Mouse (Mus musculus): ENCODE data around the gene Mob1a. TPM values are rescaled to one million over a fixed set of nuclear protein-coding genes. Genes with fewer than 3 reads are reported as not detected.

The Mob1a gene
- total RNA-seq (2015) (83.8 and 90.1 TPM in 2 replicates), total RNA-seq (2017) (129 and 133 TPM in 2 replicates)

DNA sequence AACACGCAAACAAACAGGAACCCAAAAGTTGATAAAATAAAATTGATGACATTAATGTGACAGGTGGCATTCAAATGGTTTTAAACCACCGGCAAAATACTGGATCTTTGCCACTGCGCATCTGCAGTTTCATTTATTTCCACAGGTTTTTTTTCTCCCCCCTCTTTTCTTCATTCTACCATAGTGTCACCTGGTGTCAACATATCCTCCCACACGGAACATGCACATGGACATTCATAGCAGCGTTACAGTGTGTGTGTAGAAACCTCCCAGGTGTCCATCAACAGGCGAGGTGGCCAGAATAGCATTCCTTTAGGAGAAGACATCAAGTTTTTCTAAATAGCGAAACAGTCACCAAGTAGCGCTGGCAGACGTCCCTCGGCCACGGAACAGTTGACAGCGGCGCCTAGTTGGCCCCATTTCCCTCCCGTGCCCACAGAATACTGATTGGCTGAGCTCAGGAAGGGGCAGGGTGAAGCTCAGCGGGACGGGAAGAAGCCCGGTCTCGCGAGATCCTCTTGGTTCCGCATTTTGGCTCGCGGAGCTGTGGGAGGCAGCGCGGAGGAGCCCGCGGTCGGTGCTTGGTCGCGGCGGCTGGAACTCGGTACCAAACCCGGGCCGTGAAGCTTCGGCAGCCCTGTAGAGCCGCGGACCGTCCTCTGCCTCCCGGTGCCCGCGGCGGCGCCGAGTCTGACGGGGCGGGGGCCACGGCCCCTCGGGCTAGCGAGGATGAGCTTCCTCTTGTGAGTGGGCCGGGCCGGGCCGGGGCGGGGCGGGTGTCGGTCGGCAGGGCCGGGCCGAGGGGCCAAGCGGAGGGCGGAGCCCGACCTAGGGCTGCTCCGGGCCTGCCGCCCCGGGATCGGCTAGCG, at the start of gene Mob1a, which contains the start of gene Mthfd2:
Gene Mob1a (plus strand): TSS at position 492 of the 869 bp plus-strand sequence.
Gene Mthfd2 (minus strand): TSS at position 384 of the 869 bp plus-strand sequence.
- peak; percentile 94 for ATAC-seq (replicated peaks; ENCODE audit: poor library complexity)

DNA sequence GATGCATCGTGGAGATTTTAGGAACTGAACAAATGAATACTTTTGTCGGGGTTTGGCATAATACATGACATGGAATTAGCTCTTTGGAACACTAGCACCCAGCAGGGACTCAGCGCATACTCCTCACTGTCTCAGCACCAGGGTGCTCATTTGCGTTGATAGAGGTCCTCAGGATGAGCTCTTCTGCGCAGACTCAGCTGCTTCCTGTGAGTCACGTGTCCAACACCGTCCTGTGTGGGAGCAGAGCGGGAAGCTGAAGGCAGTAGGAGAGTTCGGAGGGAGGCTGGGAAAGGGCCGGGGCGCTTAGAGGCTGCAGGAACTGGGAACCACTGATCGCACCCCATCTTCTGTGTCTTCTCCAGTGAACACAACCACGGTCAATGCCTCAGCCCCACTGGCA, 48.7 kb upstream of the Mob1a start:
- ATAC-seq (replicated peaks; ENCODE audit: poor library complexity), result no peak

DNA sequence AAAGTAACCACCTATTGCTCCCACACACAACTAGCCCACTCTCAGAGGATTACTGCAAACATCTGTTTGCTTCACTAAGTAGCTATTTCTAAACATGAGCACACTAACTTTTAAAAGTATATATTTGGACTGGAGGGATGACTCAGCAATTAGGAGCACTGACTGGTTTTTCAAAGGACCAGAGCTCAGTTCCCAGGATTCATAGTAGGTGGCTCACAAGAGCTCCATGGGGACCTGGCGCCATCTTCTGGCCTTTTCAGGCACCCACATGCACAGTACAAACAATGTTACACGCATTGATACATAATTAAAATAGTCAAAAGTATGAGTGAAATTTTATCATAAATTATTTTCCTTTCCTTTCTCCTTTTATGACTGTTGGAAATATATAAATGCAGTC, 46.9 kb upstream of the Mob1a start:
- ATAC-seq (replicated peaks; ENCODE audit: poor library complexity), result peak; percentile 91

DNA sequence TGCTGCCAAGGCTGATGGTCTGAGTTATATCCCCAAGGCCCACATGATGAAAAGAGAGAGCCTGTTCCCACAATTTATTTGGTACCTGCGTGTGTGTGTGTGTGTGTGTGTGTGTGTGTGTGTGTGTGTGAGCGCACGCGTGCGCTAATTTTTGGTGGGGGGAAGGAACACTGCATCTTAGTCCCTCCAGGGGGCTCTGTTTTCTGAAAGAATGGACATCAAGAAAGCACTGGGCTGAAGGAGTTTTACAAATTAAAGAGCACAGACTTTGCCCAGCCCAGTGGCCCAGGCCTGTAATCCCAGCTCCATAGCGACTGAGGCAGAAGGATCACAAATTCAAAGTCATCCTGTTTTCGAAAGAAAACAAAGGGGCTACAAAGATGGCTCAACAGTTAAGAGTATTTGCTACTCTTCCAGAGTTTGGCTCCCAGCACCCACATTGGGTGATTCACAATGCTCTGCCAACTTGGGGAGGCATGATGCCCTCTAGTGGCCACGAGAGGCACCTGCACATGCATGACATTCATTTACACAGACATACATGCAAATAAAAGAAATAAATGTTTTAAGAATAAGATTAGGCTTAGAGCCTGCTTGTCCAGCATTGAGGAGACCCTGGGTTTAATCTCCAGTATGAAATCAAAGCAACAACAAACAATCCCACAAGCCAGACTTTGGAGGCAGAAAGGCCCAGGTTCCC, 45.4 kb upstream of the Mob1a start:
- peak; percentile 62 for ATAC-seq (replicated peaks; ENCODE audit: poor library complexity)

DNA sequence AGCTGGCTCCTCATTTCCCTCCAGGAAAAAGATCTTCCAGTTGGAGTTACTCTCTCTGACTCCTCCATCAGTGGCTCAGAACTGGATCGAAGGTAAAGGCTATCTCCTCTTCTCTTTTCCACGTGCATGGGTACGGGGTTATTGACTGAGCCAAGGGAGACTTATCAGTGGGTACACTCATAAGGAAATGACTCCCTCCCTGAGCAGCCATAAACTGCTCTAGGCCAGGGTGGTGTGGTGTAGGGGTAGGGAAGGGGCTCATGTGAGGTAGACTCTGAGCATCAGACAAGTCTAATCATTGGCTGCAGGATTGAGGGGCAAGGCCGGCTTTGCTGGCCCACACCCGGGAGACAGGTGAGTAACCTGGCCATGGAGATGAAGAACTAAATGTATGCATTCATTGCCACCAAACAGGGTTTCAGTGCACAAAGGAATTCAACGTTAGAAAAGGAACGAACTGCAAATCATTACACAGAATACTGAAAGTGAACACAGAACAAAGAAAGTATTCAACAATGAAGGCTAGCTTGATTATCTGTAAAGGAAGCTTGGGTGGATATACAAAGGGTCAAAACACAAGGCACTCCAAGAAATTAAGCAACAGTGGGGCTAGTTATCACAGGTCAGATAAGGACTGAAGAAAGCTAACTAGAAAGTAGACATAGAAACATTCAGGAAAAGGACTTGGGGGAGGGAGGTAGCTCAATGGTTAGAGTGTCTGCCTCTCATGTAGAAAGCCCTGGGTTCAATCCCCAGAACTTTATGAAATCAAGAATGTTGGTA, 25.2 kb upstream of the Mob1a start:
- no peak for ATAC-seq (replicated peaks; ENCODE audit: poor library complexity)

DNA sequence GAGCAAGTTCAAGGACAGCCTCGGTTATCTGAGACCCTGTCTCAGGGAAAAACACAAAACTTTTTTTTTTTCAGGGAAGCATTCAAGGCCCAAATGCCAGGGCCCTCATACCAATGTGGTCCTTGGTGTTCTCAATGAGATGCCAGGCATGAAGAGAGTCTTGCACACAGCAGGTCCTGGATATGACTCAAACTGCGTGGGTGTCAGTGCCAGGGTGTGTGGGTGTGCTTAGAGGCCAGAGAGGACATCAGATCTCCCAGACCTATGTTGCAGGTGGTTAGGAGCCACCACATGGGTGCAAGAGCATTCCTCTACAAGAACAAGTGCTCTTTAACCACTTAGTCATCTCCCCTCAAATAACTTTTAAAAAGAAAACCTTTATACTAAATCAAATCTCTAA, 24.5 kb upstream of the Mob1a start:
- ATAC-seq (replicated peaks; ENCODE audit: poor library complexity), result no peak

DNA sequence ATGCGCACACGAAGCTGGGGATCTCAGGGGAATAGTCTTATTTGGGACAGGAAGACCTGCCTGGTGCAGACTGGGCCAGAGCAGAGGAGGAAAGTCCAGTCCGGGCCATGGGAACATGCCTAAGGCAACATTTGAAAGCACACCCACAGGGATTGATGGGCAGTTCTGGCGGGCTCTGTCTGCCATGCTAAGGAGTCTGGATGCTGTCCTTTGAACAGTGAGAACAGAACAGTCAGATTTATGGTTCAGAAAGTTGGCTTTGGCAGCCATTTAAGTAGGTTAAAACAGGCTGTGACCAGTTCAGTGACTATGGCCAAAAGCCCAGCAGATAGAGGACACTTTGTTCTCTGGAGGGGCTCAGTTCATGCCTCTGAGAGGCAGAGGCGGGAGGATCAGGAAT, 23.6 kb upstream of the Mob1a start:
- no peak for ATAC-seq (replicated peaks; ENCODE audit: poor library complexity)

DNA sequence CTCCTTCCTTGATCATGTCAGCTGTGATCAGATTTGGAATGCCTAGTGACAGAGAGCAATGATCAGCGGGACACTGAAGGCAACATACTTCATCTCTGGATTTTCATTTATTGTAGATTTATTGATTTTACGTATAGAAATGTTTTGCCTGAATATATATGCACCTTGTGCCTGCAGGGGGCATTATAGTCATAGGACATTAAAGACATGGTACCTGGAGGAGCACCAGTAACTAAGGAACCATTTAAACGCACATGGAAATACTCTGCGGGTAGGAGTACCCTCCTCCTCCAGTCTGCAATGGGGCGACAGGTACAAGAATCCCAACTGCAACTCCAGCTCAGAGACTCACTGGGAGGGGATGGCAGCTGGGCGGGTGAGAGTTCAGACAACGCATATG, 16.8 kb upstream of the Mob1a start:
- 0 out of 2 replicates have a peak, but pooled peaks have one; percentile 48 for ATAC-seq (replicated peaks; ENCODE audit: poor library complexity)

DNA sequence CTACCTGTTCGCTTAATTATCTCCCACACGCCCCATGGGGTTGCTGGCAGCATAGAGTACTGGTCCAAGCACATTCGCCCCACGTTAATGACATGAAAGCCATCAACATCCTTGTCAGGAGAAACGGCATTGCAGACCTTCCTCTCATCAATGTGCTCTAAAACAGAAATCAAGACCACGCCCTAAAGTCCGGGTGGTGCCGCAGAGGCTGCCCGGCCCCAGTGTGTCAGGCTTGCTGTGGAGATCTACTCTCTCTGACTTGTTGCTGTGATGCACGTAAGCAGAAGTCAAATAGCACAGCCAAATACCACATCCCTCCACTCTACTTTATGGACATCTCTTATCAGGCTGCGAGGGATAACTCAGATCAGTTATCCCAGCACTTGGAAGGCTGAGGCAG, 14.6 kb upstream of the Mob1a start:
- ATAC-seq (replicated peaks; ENCODE audit: poor library complexity), result no peak

DNA sequence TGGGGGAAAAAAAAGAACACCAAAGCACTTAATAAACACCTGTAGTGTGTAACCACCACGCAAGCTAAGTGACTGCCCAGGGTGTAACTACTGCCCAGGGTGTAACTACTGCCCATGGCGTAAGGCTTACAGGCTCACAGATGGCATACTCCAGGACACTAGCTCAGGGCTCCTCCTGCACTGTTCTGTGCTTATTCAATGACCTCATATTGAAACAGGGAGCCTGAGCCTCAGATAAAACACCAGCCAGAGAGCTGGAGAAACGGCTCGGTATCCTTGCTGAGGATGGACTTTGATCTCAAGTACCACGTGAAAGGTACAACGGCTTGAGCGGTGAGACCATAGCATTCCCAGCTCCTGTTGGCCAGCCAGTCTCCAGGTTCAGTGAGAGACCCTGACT, 13.8 kb upstream of the Mob1a start:
- no peak for ATAC-seq (replicated peaks; ENCODE audit: poor library complexity)

DNA sequence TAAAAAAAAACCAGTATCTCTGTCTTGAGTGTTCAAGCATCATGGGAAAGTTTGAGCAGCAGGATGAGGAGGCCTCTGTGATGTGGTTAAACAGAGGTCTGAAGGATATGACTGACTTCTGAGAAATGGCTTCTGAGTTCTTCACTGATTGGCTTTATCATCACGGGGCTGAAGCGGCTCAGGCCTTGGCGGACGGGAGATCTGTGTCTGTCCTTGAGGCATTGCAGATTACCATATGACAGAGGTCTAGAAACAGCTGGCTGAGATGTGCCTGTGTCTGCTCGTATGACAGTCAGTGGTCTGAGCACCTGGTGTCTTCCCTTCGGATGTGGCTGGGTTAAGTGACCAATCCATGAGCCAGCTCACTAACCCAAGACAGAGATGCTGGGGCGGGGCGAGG, 13.3 kb upstream of the Mob1a start:
- no peak for ATAC-seq (replicated peaks; ENCODE audit: poor library complexity)

DNA sequence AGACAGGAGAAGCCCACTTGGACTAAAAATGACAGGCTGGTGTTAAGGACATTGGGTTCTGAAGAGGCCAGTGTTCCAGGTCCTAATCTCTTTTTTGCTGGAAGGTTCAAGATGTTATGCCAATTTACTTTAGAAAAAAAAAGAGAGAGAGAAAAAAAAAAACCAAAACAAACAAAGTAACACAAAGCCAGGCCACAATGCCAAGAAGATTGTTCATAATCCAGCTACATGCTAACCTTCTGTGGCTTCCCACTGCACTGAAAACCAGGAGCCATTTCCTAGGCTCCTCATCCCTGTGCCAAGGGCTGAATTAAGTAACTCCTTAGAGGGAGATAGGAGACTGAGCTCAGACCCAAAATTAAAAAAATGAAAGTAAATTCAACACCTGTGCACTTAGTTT, 10.5 kb upstream of the Mob1a start:
- ATAC-seq (replicated peaks; ENCODE audit: poor library complexity), result no peak

DNA sequence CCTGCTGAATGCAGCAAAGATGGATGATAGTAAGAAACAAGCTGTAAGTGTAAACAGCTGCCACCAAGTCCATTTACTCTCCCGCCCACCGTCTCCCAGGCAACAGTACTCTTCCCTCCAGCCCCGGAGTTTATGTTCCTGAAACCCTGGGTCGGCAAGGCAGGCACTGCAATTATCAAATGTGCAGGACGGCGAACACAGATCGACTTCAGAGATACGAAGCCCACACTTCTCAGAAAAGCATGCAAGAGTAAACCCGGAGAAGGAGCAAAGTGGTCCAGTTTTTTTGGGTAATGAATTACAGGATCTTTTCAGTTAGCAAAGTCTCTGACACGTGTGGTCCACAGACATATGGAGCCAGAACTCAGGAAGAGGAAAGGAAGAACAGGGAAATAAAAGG, 9.8 kb upstream of the Mob1a start:
- no peak for ATAC-seq (replicated peaks; ENCODE audit: poor library complexity)

DNA sequence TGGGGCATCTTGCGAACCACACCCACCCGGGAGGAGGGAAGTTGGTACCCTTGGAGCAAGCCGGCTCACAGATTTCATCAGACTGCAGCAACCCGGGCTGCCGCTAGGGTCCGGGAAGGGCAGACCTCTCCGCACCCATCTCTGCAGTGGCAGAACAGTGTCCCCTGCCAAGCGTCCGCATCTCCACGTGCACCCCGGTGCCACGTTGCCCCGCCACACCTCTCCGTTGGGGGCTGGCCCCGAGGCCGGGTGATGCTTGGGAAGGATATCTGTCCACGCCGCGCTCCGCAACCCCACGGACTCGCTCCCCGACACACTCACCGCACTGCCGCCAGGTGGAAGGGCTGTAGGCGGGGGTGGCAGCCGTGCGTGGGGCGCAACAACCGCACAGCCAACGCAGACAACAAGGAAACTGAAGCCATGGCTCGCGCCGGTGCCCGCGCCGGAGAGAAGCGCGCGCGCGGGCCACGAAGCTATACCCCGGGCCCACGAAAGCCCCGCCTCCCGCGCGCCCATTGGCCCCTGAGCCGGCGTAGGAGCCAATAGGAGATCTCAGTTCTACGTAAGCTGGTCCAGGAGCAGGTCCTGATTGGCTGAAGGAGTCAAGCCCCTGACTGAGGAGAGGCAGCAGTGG, 8.6 kb upstream of the Mob1a start:
- peak; percentile 94 for ATAC-seq (replicated peaks; ENCODE audit: poor library complexity)

DNA sequence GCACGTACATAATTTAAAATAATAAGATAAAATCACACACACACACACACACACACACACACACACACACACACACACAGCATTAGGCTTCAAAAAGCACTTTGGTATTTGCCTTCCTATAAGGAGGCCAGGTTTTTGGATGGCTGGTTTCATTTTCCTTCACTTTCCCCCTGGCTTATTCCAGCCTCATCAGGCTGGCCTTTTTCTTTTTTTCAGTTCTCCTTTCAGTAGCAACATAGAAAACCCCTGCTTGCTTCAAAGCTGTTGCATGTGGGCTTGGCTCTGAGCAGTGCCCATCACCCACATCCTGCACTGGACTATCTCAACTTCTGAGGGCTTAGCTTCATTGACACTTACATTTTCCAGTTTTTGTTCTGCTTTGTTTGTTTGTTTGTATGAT, 3.9 kb upstream of the Mob1a start:
- no peak for ATAC-seq (replicated peaks; ENCODE audit: poor library complexity)

DNA sequence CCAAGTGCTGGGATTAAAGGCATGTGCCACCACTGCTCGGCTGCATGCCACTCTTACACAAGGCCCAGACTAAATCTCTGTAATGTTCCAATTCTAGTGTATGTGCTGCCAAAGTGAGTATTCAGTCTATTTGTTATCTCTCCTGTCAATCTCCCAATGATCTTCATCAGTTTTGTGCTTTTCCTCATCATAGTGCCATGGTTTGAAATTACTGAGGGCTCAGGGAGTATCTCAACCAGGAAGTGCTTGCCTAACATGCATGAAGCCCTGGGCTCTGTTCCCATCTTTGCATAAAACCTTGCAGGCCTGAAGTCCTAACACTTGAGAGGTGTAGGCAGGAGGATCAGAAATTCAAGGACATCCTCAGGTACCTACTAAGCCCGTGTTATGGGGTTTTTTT, 3.0 kb upstream of the Mob1a start:
- no peak for ATAC-seq (replicated peaks; ENCODE audit: poor library complexity)

DNA sequence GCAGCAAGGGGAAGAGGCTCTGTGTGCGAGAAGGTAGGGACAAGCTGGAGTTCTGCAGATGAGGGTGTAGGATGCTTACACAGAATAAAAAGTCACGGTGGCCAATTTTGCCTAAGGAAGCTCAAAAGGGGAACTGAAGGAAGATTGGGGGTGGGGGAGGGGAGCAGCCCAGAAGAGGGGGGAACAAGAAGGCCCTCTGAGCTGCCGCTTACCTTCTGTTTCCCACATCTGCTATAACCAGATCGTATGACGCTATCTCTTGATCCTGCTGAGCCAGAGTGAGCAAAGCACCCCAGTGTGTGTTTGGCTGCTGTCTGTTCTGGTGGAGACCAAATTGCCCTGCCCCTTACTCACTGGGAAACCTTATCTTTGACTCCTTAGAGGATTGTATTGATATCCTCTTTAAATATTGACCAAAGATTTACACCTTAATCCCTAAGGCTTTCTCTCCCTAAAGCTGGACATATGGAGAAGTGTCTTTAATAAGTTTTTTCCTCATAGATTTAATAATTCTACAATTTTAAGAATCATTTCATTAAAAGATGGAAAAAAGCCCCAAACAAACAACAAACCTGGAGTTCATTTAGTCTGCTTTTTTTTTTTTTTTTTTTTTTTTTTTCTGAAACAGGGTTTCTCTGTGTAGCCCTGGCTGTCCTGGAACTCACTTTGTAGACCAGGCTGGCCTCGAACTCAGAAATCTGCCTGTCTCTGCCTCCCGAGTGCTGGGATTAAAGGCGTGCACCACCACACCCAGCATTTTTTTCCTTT, 2.0 kb upstream of the Mob1a start:
- peak; percentile 36 for ATAC-seq (replicated peaks; ENCODE audit: poor library complexity)

DNA sequence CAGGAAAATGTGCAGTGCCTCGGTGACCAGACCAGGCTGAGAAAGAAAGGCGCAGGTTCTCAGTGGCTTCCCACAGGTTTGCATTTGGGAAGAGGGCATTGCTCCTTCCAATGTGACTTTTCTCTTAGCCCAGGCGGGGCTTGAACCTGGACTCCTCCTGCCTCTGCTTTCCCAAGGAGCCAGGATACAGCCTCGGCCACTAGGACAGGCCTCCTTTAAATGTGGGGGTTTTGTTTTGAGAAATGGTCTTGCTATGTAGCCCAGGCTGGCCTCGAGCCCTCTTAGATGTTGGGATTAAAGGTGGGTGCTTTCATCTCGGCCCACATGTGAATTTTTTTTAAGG, 549 bp downstream of the Mob1a start:
- no peak; the same call in 1 of the 2 replicates for ATAC-seq (replicated peaks; ENCODE audit: poor library complexity)

DNA sequence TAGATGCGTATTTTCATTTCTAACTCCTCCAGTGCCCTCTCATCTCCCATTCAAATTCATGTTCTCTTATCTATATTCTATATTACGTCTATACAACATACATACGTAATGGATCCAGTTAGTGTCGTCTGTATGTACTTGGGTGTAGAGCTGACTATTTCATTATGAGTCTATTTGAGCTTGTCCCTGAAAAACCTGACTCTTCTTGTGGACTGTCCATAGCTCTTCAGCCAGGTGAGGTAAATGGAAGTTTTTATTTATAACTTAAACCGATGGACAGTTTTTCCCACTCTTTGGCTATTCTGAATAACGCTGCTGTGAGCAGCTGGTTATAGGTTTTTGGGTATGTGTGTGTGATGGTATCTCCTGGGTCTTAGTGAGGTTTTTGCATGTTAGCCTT, 945 bp downstream of the Mob1a start:
- no peak for ATAC-seq (replicated peaks; ENCODE audit: poor library complexity)

DNA sequence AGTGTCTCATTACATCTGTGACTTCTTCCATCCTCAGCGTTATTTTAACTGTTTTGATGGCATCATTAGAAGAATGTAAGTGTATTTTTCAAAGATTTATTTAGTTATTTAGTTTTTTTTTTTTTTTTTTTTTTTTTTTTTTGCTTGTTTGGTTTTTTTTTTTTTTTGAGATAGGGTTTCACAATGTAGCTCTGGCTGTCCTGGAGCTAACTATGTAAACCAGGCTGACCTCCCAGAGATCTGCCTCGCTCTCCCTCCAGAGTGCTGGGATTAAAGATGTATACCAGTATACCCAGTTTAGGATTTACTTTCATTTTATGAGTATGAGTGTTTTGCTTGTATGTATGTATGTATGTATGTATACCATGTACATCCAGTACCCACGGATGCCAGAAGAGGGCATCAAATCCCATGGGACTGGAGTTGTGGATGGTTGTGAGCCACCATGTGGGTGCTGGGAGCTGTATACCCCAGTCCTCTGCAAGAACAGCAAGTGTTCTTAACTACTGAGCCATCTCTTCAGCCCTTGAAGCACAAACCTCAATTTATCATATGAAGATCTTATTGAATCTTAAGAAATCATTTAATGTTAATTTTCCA, 1.9 kb downstream of the Mob1a start:
- ATAC-seq (replicated peaks; ENCODE audit: poor library complexity), result no peak

Data from megakaryocyte progenitor cell, adult 5-6 weeks (primary cell).